Mouse (Mus musculus): Measurements from ENCODE around the gene Ugt1a2.

Ugt1a2 gene

GRCm38 (mm10) chr1:88234646-88235045 is 34.2 kb downstream of the Ugt1a2 start:
- DNase-seq = no peak

GRCm38 (mm10) chr1:88235046-88235893 is 34.9 kb downstream of the Ugt1a2 start:
- no peak for DNase-seq

GRCm38 (mm10) chr1:88235894-88236415 is 35.6 kb downstream of the Ugt1a2 start:
- no peak for DNase-seq

- no peak for DNase-seq
Measured at GRCm38 (mm10) chr1:88237311-88237710, 36.9 kb downstream of the Ugt1a2 start.

- no peak for DNase-seq
Measured at GRCm38 (mm10) chr1:88238771-88239170, 38.4 kb downstream of the Ugt1a2 start.

GRCm38 (mm10) chr1:88240072-88240471 is 39.7 kb downstream of the Ugt1a2 start:
- no peak for DNase-seq

- DNase-seq = no peak
Measured at GRCm38 (mm10) chr1:88240579-88240978, 40.2 kb downstream of the Ugt1a2 start.

GRCm38 (mm10) chr1:88243861-88244260 is 43.5 kb downstream of the Ugt1a2 start:
- no peak for DNase-seq

- DNase-seq = no peak
Measured at GRCm38 (mm10) chr1:88245881-88246280, 45.5 kb downstream of the Ugt1a2 start.

- DNase-seq = no peak
Measured at GRCm38 (mm10) chr1:88246386-88246785, 46.0 kb downstream of the Ugt1a2 start.

- no peak for DNase-seq
Measured at GRCm38 (mm10) chr1:88247660-88248059, 47.3 kb downstream of the Ugt1a2 start.

GRCm38 (mm10) chr1:88248658-88249057 is 48.3 kb downstream of the Ugt1a2 start:
- DNase-seq = no peak

GRCm38 (mm10) chr1:88249596-88249995 is 49.2 kb downstream of the Ugt1a2 start:
- no peak for DNase-seq

GRCm38 (mm10) chr1:88250023-88250422 is 49.6 kb downstream of the Ugt1a2 start:
- no peak for DNase-seq

- no peak for DNase-seq
Measured at GRCm38 (mm10) chr1:88253106-88253505, 52.7 kb downstream of the Ugt1a2 start.

- DNase-seq = no peak
Measured at GRCm38 (mm10) chr1:88253540-88253939, 53.1 kb downstream of the Ugt1a2 start.

GRCm38 (mm10) chr1:88254793-88255465 is 54.5 kb downstream of the Ugt1a2 start:
- DNase-seq = no peak

GRCm38 (mm10) chr1:88255466-88255857 is 55.1 kb downstream of the Ugt1a2 start:
- DNase-seq = no peak

- DNase-seq = no peak
Measured at GRCm38 (mm10) chr1:88255989-88256754, 55.8 kb downstream of the Ugt1a2 start.

- no peak for DNase-seq
Measured at GRCm38 (mm10) chr1:88256886-88257663, 56.7 kb downstream of the Ugt1a2 start.

GRCm38 (mm10) chr1:88257681-88258080 is 57.3 kb downstream of the Ugt1a2 start:
- no peak for DNase-seq

- no peak for DNase-seq
Measured at GRCm38 (mm10) chr1:88258361-88258760, 58.0 kb downstream of the Ugt1a2 start.

All from lung, postnatal 14 days (tissue).